Mouse (Mus musculus) liver, embryonic 14.5 days (tissue): Measurements from ENCODE around the gene Trim21. TPM values are rescaled to one million over a fixed set of nuclear protein-coding genes. Genes with fewer than 3 reads are reported as not detected.

Experiments
- ATAC-seq: fragments of 200-750 bp; cut with Nextera tagmentation; 2 replicates; pipeline ENCODE4 v1.8.0; 2017; ENCODE audit warnings: moderate number of reproducible peaks, mild to moderate bottlenecking, moderate library complexity; ENCODE audit not compliant: insufficient read depth
- DNase-seq, 3 experiments: peaks; one replicate each; pipeline ENCODE4 v3.0.0-alpha.2; 2012 to 2013; ENCODE audit warnings: low read depth in 3 of 3, low spot score in 3 of 3
- H3K27ac ChIP-seq: fragments of 300-500 bp; sonication (generic); 2 replicates; pipeline ENCODE4 v1.5.1; 2014; ENCODE audit warnings: moderate library complexity, mild to moderate bottlenecking, control low read depth, inconsistent platforms
- H3K27me3 ChIP-seq: fragments of 300-500 bp; sonication (generic); 2 replicates; pipeline ENCODE4 v1.6.1; 2014; ENCODE audit warnings: mild to moderate bottlenecking, low read length, moderate library complexity; ENCODE audit not compliant: control insufficient read depth, insufficient read depth
- H3K36me3 ChIP-seq: fragments of 300-500 bp; sonication (generic); replicated peaks from 2 replicates; pipeline ENCODE4 v1.6.1; 2014; ENCODE audit warnings: low read depth; ENCODE audit not compliant: control insufficient read depth, insufficient read depth
- H3K4me1 ChIP-seq, 2 experiments: fragments of 200-500 bp in 1 of 2; fragments of 300-500 bp in 1 of 2; sonication (generic) in 1 of 2; replicated peaks; 2 replicates each; pipeline ENCODE4 v1.6.1; 2012 to 2014; ENCODE audit warnings: antibody characterized with exemption in 1 of 2, inconsistent platforms in 1 of 2, low read length in 1 of 2; ENCODE audit not compliant: control insufficient read depth in 2 of 2, insufficient read depth in 2 of 2
- H3K4me2 ChIP-seq: fragments of 300-500 bp; sonication (generic); 2 replicates; pipeline ENCODE4 v1.6.1; 2014; ENCODE audit warnings: low read depth, mild to moderate bottlenecking, control low read depth, moderate library complexity
- H3K4me3 ChIP-seq, 2 experiments: fragments of 200-500 bp in 1 of 2; fragments of 300-500 bp in 1 of 2; sonication (generic) in 1 of 2; 2 replicates each; pipeline ENCODE4 v1.5.1; 2012 to 2014; ENCODE audit warnings: low read depth in 2 of 2, low read length in 2 of 2, mild to moderate bottlenecking in 2 of 2, control low read depth in 1 of 2, inconsistent platforms in 1 of 2, moderate library complexity in 1 of 2; ENCODE audit not compliant: insufficient read depth in 1 of 2
- H3K9ac ChIP-seq: fragments of 300-500 bp; sonication (generic); replicated peaks from 2 replicates; pipeline ENCODE4 v1.6.1; 2014; ENCODE audit warnings: mild to moderate bottlenecking, control low read depth, moderate library complexity
- H3K9me3 ChIP-seq: fragments of 300-500 bp; sonication (generic); 2 replicates; pipeline ENCODE4 v1.6.1; 2016; ENCODE audit warnings: low read length, mixed read lengths; ENCODE audit not compliant: control insufficient read depth
- CTCF ChIP-seq: IDR thresholded peaks from 2 replicates; pipeline ENCODE4 v1.5.1; 2016; ENCODE audit warnings: antibody characterized with exemption, low read depth, control low read depth
- EP300 ChIP-seq: IDR thresholded peaks from 2 replicates; pipeline ENCODE4 v1.6.1; 2016; ENCODE audit warnings: antibody characterized with exemption, low read depth
- WGBS: fragments of 180-500 bp; shearing (Covaris S2); extraction: QIAGEN DNeasy Blood & Tissue Kit; methylation state at CpG from one replicate; pipeline ENCODE4 v1.1.7; 2014; ENCODE audit not compliant: insufficient replicate concordance; 5-methylcytosine and 5-hydroxymethylcytosine counted together
- polyA plus RNA-seq, 2 experiments: library from polyadenylated mRNA; depleted of rRNA in 1 of 2; stranded (reverse) in 1 of 2; unstranded in 1 of 2; fragments of >200 nt; fragmentation: Nextera tagmentation in 1 of 2; extraction: Ambion mirVana in 1 of 2; gene quantifications; 2 replicates each; pipeline versions ENCODE4 v1.2.1 to v1.2.3; 2012 to 2014

Trim21 gene
- polyA plus RNA-seq, 2 experiments = 0.58 to 3.0 TPM

DNA sequence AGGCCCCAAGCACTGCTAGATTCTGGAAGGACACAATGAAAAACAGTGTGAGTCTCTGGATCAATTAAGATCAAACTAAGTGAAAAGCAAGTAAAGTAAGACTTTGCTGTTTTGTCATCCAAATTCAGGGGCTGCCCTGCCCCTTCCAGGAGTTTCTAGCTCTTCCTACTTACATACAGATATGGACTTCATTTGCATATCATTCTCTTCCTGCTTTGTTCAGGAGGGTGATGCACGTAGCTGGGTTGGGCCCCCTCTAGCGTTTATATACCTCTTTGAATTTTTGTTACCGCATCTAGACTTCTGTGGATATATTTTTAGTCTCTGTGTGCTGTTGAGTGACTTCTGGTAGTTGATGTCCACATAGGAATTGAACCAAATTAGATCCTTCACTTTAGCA is 24.0 kb downstream of the Trim21 start:
- Histone ChIP-seq H3K4me2 (no peak overlapping the region), H3K9me3 (no peaks in the 10 kb centered on the region), H3K4me1 (no peaks in the 10 kb centered on the region), H3K27me3 (no peaks in the 10 kb centered on the region), H3K36me3 (no peaks in the 10 kb centered on the region), H3K9ac (no peak overlapping the region), H3K4me3 (no peak overlapping the region), H3K27ac (no peak overlapping the region)
- TF ChIP-seq EP300 (no peak), CTCF (no peak)
- 31% methylated on average over 3 of the region's 3 CpGs for WGBS
- no peak for DNase-seq
- ATAC-seq = no peak

DNA sequence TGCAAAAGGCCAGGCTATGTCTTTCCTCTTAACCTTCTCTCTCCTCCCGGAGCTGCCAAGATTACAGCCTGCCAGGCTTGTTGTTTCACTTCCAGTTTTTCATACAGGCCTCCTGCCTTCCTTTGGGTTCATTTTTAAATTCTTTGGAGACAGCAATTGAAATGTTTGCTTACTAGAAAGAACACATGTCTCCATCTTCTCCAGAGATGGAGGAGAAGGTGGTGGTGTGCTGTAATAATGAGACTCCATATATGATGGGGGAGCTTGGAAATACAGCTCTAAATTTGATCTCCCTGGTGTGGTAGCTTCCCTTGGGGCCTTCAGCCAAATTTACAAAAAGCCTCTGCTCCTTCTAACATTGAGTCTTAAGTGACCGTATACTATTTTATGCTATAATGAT is 24.7 kb downstream of the Trim21 start, which contains the start of gene Olfr548-ps1:
TSS of gene Olfr548-ps1 (plus strand) at position 301 of the 400 bp plus-strand sequence.
- WGBS = 48% methylated on average over 2 of the region's 2 CpGs
- H3K36me3 ChIP-seq = no peaks in the 10 kb centered on the region
- TF ChIP-seq EP300 = no peak
- TF ChIP-seq CTCF = no peak
- no peak for ATAC-seq
- H3K9me3 ChIP-seq = no peaks in the 10 kb centered on the region
- H3K9ac ChIP-seq = no peak within 1 kb of the TSS
- H3K27ac ChIP-seq = no peak within 1 kb of the TSS
- H3K4me2 ChIP-seq = no peak within 1 kb of the TSS
- H3K4me3 ChIP-seq = no peak within 1 kb of the TSS
- DNase-seq = no peak
- no peaks in the 10 kb centered on the region for H3K4me1 ChIP-seq
- no peaks in the 10 kb centered on the region for H3K27me3 ChIP-seq

DNA sequence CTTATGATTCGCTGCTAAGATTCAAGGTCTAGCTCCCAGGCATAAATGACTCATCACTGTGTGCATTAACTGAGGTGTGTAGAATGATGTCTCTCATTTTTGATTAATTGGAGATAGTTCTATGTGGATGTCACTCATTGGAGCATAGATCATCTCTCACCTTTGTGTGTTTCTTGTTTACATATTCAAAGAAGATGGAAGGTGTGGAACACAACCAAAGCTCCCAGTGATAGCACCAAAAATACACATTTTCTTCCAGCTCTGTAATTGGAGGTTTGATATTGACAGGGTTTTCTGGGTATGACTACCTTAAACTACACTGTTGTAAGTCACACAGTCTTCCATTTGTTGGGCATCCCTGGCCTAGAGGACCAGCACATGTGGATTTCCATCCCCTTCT is 30.8 kb downstream of the Trim21 start, which contains the start of gene Olfr547:
TSS of gene Olfr547 (plus strand) at position 301 of the 400 bp plus-strand sequence.
- no peak for ATAC-seq
- no peak for DNase-seq
- H3K27ac ChIP-seq = no peak within 1 kb of the TSS
- H3K9me3 ChIP-seq = no peaks in the 10 kb centered on the region
- H3K36me3 ChIP-seq = no peaks in the 10 kb centered on the region
- TF ChIP-seq EP300 (no peak), CTCF (no peak)
- H3K4me2 ChIP-seq = no peak within 1 kb of the TSS
- WGBS = 38% methylated on average over 1 of the region's 1 CpGs
- no peaks in the 10 kb centered on the region for H3K4me1 ChIP-seq
- no peak within 1 kb of the TSS for H3K4me3 ChIP-seq
- H3K9ac ChIP-seq = no peak within 1 kb of the TSS
- no peaks in the 10 kb centered on the region for H3K27me3 ChIP-seq

DNA sequence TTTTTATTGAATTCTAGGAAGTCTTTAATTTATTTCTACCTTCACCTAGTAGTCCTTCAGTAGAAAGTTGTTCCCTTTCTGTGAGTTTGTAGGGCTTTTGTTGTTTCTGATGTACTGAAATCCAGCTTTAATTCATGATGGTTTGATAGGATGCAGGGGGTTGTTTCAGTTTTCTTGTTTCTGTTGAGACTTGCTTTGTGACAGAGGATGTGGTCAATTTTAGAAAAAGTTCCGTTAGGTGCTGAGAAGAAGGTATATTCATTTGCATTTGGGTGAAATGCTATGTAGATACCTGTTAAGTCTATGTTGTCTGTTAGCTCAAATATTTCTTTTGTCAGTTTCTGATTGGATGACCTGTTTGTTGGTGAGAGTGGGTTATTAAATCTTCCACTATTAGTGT is 36.2 kb downstream of the Trim21 start:
- ATAC-seq = no peak
- H3K9ac ChIP-seq = no peak overlapping the region
- H3K4me1 ChIP-seq = no peaks in the 10 kb centered on the region
- 53% methylated on average over 1 of the region's 1 CpGs for WGBS
- H3K27me3 ChIP-seq = no peaks in the 10 kb centered on the region
- TF ChIP-seq EP300 = no peak
- TF ChIP-seq CTCF = no peak
- no peak for DNase-seq
- no peak overlapping the region for H3K4me2 ChIP-seq
- H3K9me3 ChIP-seq = no peaks in the 10 kb centered on the region
- H3K36me3 ChIP-seq = no peaks in the 10 kb centered on the region
- H3K4me3 ChIP-seq = no peak overlapping the region
- no peak overlapping the region for H3K27ac ChIP-seq

DNA sequence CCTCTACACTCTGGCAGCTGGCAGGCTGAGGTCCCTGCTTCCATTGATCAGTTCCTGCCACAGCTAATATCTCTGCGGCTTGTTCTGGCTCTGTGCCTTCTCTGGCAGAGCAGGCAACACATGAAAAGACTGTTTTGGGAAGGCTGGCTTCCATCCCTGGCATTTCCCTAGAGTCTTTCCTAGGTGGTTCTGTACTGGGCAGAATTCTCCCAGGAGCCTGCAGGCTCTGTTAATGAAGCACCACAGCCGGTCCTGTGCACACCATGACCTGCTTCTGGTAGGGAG is 48.3 kb downstream of the Trim21 start:
- Histone ChIP-seq H3K4me2 (no peak overlapping the region), H3K27ac (no peak overlapping the region), H3K36me3 (no peaks in the 10 kb centered on the region), H3K27me3 (no peaks in the 10 kb centered on the region; the same call in 1 of the 2 replicates), H3K9me3 (no peaks in the 10 kb centered on the region), H3K4me1 (peaks cover 0 to 4% of the 10 kb centered on the region in 2 experiments; a peak in 1 of 4 replicates), H3K9ac (no peak overlapping the region), H3K4me3 (no peak overlapping the region)
- ATAC-seq (no peak), DNase-seq (no peak)
- WGBS = 63% methylated on average over 2 of the region's 2 CpGs
- TF ChIP-seq CTCF = no peak
